Mouse (Mus musculus): ENCODE measurements around the gene Abcb5.

Abcb5 gene

GRCm38 (mm10) chr12:118847861-118848495 is 118.2 kb downstream of the Abcb5 start:
- DNase-seq (ENCODE audit: low spot score in 2 of 2), result no peak

GRCm38 (mm10) chr12:118847381-118847780 is 118.8 kb downstream of the Abcb5 start:
- no peak for DNase-seq (ENCODE audit: low spot score in 2 of 2)

- no peak for DNase-seq (ENCODE audit: low spot score in 2 of 2)
Observed at GRCm38 (mm10) chr12:118846649-118847321, 119.4 kb downstream of the Abcb5 start.

- DNase-seq (ENCODE audit: low spot score in 2 of 2), result no peak
Observed at GRCm38 (mm10) chr12:118846221-118846620, 120.0 kb downstream of the Abcb5 start, which contains the start of gene Sp8. Gene Sp8 (plus strand): TSS chr12:118846329.

GRCm38 (mm10) chr12:118845351-118845750 is 120.9 kb downstream of the Abcb5 start:
- DNase-seq (ENCODE audit: low spot score in 2 of 2), result no peak

GRCm38 (mm10) chr12:118844841-118845240 is 121.4 kb downstream of the Abcb5 start:
- no peak for DNase-seq (ENCODE audit: low spot score in 2 of 2)

- DNase-seq (ENCODE audit: low spot score in 2 of 2), result no peak
Observed at GRCm38 (mm10) chr12:118844111-118844510, 122.1 kb downstream of the Abcb5 start.

- no peak for DNase-seq (ENCODE audit: low spot score in 2 of 2)
Observed at GRCm38 (mm10) chr12:118842671-118843411, 123.4 kb downstream of the Abcb5 start.

- no peak for DNase-seq (ENCODE audit: low spot score in 2 of 2)
Observed at GRCm38 (mm10) chr12:118841971-118842550, 124.2 kb downstream of the Abcb5 start.

- DNase-seq (ENCODE audit: low spot score in 2 of 2), result no peak
Observed at GRCm38 (mm10) chr12:118841381-118841922, 124.8 kb downstream of the Abcb5 start.

GRCm38 (mm10) chr12:118840861-118841260 is 125.4 kb downstream of the Abcb5 start:
- DNase-seq (ENCODE audit: low spot score in 2 of 2), result no peak

GRCm38 (mm10) chr12:118840301-118840700 is 125.9 kb downstream of the Abcb5 start:
- no peak for DNase-seq (ENCODE audit: low spot score in 2 of 2)

- DNase-seq (ENCODE audit: low spot score in 2 of 2), result no peak
Observed at GRCm38 (mm10) chr12:118839398-118839797, 126.8 kb downstream of the Abcb5 start.

GRCm38 (mm10) chr12:118838260-118838659 is 128.0 kb downstream of the Abcb5 start:
- DNase-seq (ENCODE audit: low spot score in 2 of 2), result no peak

GRCm38 (mm10) chr12:118837361-118837760 is 128.9 kb downstream of the Abcb5 start:
- DNase-seq (ENCODE audit: low spot score in 2 of 2), result no peak

- no peak for DNase-seq (ENCODE audit: low spot score in 2 of 2)
Observed at GRCm38 (mm10) chr12:118836411-118837341, 129.5 kb downstream of the Abcb5 start.

- DNase-seq (ENCODE audit: low spot score in 2 of 2), result no peak
Observed at GRCm38 (mm10) chr12:118829881-118830280, 136.3 kb downstream of the Abcb5 start.

All from right cerebral cortex, adult 2 months (tissue).